Mouse (Mus musculus): ENCODE results near the gene Mrgprh. TPM values are rescaled to one million over a fixed set of nuclear protein-coding genes. Genes with fewer than 3 reads are reported as not detected.

The Mrgprh gene
- polyA plus RNA-seq, 1 experiment from 2014 or later: not detected

- no peak for ATAC-seq
- no peak for DNase-seq (ENCODE audit: low spot score)
Observed at GRCm38 (mm10) chr17:12839475-12840267, 36.2 kb upstream of the Mrgprh start.

GRCm38 (mm10) chr17:12843826-12844225 is 32.0 kb upstream of the Mrgprh start:
- H3K4me1 ChIP-seq (ENCODE audit: insufficient read depth, low read depth, low read length): no peaks in the 10 kb centered on the region
- no peak overlapping the region for H3K27ac ChIP-seq (ENCODE audit: low read length)
- TF ChIP-seq CTCF (IDR thresholded peaks at IDR 0.05): no peak
- TF ChIP-seq EP300 (IDR thresholded peaks at IDR 0.05): no peak
- 65% methylated on average over 6 of the region's 6 CpGs for WGBS
- no peaks in the 10 kb centered on the region for H3K27me3 ChIP-seq (replicated peaks; ENCODE audit: insufficient read depth, low read length)
- no peak overlapping the region for H3K9ac ChIP-seq (replicated peaks; ENCODE audit: low read depth)
- H3K4me3 ChIP-seq (ENCODE audit: low read depth, low read length): no peak overlapping the region
- no peaks in the 10 kb centered on the region for H3K9me3 ChIP-seq (ENCODE audit: low read length)
- no peak overlapping the region for H3K4me2 ChIP-seq (replicated peaks; ENCODE audit: low read depth, low read length)
- ATAC-seq (no peak), DNase-seq (ENCODE audit: low spot score) (no peak)
- H3K36me3 ChIP-seq (ENCODE audit: insufficient read depth, low read length): no peaks in the 10 kb centered on the region

More at GRCm38 (mm10) chr17:12839475-12840267, 36.2 kb upstream of the Mrgprh start:
- H3K9ac ChIP-seq (replicated peaks; ENCODE audit: low read depth): no peak overlapping the region
- H3K27me3 ChIP-seq (replicated peaks; ENCODE audit: insufficient read depth, low read length): no peaks in the 10 kb centered on the region
- H3K4me1 ChIP-seq (ENCODE audit: insufficient read depth, low read depth, low read length): no peaks in the 10 kb centered on the region
- no peaks in the 10 kb centered on the region for H3K36me3 ChIP-seq (ENCODE audit: insufficient read depth, low read length)
- TF ChIP-seq CTCF (IDR thresholded peaks at IDR 0.05) (no peak), EP300 (IDR thresholded peaks at IDR 0.05) (no peak)
- WGBS: 69% methylated on average over 10 of the region's 10 CpGs
- no peak overlapping the region for H3K27ac ChIP-seq (ENCODE audit: low read length)
- H3K4me2 ChIP-seq (replicated peaks; ENCODE audit: low read depth, low read length): no peak overlapping the region
- no peak overlapping the region for H3K4me3 ChIP-seq (ENCODE audit: low read depth, low read length)
- no peaks in the 10 kb centered on the region for H3K9me3 ChIP-seq (ENCODE audit: low read length)

- 84% methylated on average over 4 of the region's 4 CpGs for WGBS
- ATAC-seq: no peak
Observed at GRCm38 (mm10) chr17:12844540-12844939, 31.3 kb upstream of the Mrgprh start.

GRCm38 (mm10) chr17:12845862-12846261 is 30.0 kb upstream of the Mrgprh start:
- ATAC-seq: no peak
- Histone ChIP-seq H3K9ac (replicated peaks; ENCODE audit: low read depth) (no peak overlapping the region), H3K27ac (ENCODE audit: low read length) (no peak overlapping the region), H3K36me3 (ENCODE audit: insufficient read depth, low read length) (no peaks in the 10 kb centered on the region), H3K4me2 (replicated peaks; ENCODE audit: low read depth, low read length) (no peak overlapping the region), H3K4me3 (ENCODE audit: low read depth, low read length) (no peak overlapping the region), H3K9me3 (ENCODE audit: low read length) (no peaks in the 10 kb centered on the region), H3K4me1 (ENCODE audit: insufficient read depth, low read depth, low read length) (no peaks in the 10 kb centered on the region), H3K27me3 (replicated peaks; ENCODE audit: insufficient read depth, low read length) (no peaks in the 10 kb centered on the region)
- TF ChIP-seq EP300 (IDR thresholded peaks at IDR 0.05) (no peak), CTCF (IDR thresholded peaks at IDR 0.05) (no peak)
- DNase-seq (ENCODE audit: low spot score): no peak
- WGBS: 34% methylated on average over 5 of the region's 5 CpGs

More at GRCm38 (mm10) chr17:12844540-12844939, 31.3 kb upstream of the Mrgprh start:
- Histone ChIP-seq H3K4me3 (ENCODE audit: low read depth, low read length) (no peak overlapping the region), H3K4me1 (ENCODE audit: insufficient read depth, low read depth, low read length) (no peaks in the 10 kb centered on the region), H3K27me3 (replicated peaks; ENCODE audit: insufficient read depth, low read length) (no peaks in the 10 kb centered on the region), H3K9ac (replicated peaks; ENCODE audit: low read depth) (no peak overlapping the region), H3K4me2 (replicated peaks; ENCODE audit: low read depth, low read length) (no peak overlapping the region), H3K27ac (ENCODE audit: low read length) (no peak overlapping the region), H3K36me3 (ENCODE audit: insufficient read depth, low read length) (no peaks in the 10 kb centered on the region), H3K9me3 (ENCODE audit: low read length) (no peaks in the 10 kb centered on the region)
- no peak for DNase-seq (ENCODE audit: low spot score)
- no peak for TF ChIP-seq EP300 (IDR thresholded peaks at IDR 0.05)
- TF ChIP-seq CTCF (IDR thresholded peaks at IDR 0.05): no peak

- WGBS: 48% methylated on average over 5 of the region's 5 CpGs
- ATAC-seq: no peak
- Histone ChIP-seq H3K9me3 (ENCODE audit: low read length) (no peaks in the 10 kb centered on the region), H3K9ac (replicated peaks; ENCODE audit: low read depth) (no peak overlapping the region), H3K36me3 (ENCODE audit: insufficient read depth, low read length) (no peaks in the 10 kb centered on the region), H3K27ac (ENCODE audit: low read length) (no peak overlapping the region), H3K4me1 (ENCODE audit: insufficient read depth, low read depth, low read length) (no peaks in the 10 kb centered on the region), H3K4me3 (ENCODE audit: low read depth, low read length) (no peak overlapping the region), H3K27me3 (replicated peaks; ENCODE audit: insufficient read depth, low read length) (no peaks in the 10 kb centered on the region), H3K4me2 (replicated peaks; ENCODE audit: low read depth, low read length) (no peak overlapping the region)
- no peak for TF ChIP-seq CTCF (IDR thresholded peaks at IDR 0.05)
- no peak for TF ChIP-seq EP300 (IDR thresholded peaks at IDR 0.05)
- no peak for DNase-seq (ENCODE audit: low spot score)
Observed at GRCm38 (mm10) chr17:12846474-12846873, 29.4 kb upstream of the Mrgprh start.

GRCm38 (mm10) chr17:12847736-12848135 is 28.1 kb upstream of the Mrgprh start:
- no peaks in the 10 kb centered on the region for H3K4me1 ChIP-seq (ENCODE audit: insufficient read depth, low read depth, low read length)
- H3K9me3 ChIP-seq (ENCODE audit: low read length): no peaks in the 10 kb centered on the region
- no peaks in the 10 kb centered on the region for H3K27me3 ChIP-seq (replicated peaks; ENCODE audit: insufficient read depth, low read length)
- WGBS: 52% methylated on average over 4 of the region's 4 CpGs
- H3K4me3 ChIP-seq (ENCODE audit: low read depth, low read length): no peak overlapping the region
- no peak overlapping the region for H3K27ac ChIP-seq (ENCODE audit: low read length)
- H3K36me3 ChIP-seq (ENCODE audit: insufficient read depth, low read length): no peaks in the 10 kb centered on the region
- no peak overlapping the region for H3K9ac ChIP-seq (replicated peaks; ENCODE audit: low read depth)
- ATAC-seq: no peak
- no peak overlapping the region for H3K4me2 ChIP-seq (replicated peaks; ENCODE audit: low read depth, low read length)
- DNase-seq (ENCODE audit: low spot score): no peak
- no peak for TF ChIP-seq EP300 (IDR thresholded peaks at IDR 0.05)
- TF ChIP-seq CTCF (IDR thresholded peaks at IDR 0.05): no peak
